Mouse (Mus musculus) embryo, embryonic 10 days (tissue): Measurements from ENCODE around the gene B3gnt2.
"Not testable (repeated sequence)": the region's sequence is repeated elsewhere in the genome, so short reads cannot be mapped to it uniquely, and the experiment has no call there.

Source experiments
- DNase-seq: peaks from one replicate; pipeline ENCODE4 v3.0.0-alpha.2; 2015; ENCODE audit warnings: low spot score

B3gnt2 gene

GRCm38 (mm10) chr11:22774821-22775220 lies 85.9 kb downstream of the B3gnt2 start:
- no peak for DNase-seq

- DNase-seq = no peak
Observed at GRCm38 (mm10) chr11:22766238-22766637, 94.5 kb downstream of the B3gnt2 start.

GRCm38 (mm10) chr11:22765425-22765824 lies 95.3 kb downstream of the B3gnt2 start:
- DNase-seq = no peak

GRCm38 (mm10) chr11:22763556-22764295 lies 97.0 kb downstream of the B3gnt2 start:
- DNase-seq = no peak

- peak; percentile 25 for DNase-seq
Observed at GRCm38 (mm10) chr11:22763055-22763454, 97.7 kb downstream of the B3gnt2 start.

- no peak for DNase-seq
Observed at GRCm38 (mm10) chr11:22762236-22762927, 98.4 kb downstream of the B3gnt2 start.

- no peak for DNase-seq
Observed at GRCm38 (mm10) chr11:22759783-22760182, 101.0 kb downstream of the B3gnt2 start.

GRCm38 (mm10) chr11:22756168-22756980 lies 104.4 kb downstream of the B3gnt2 start:
- no peak for DNase-seq

- DNase-seq = no peak
Observed at GRCm38 (mm10) chr11:22755180-22755579, 105.6 kb downstream of the B3gnt2 start.

- DNase-seq = no peak
Observed at GRCm38 (mm10) chr11:22752596-22752995, 108.2 kb downstream of the B3gnt2 start.

GRCm38 (mm10) chr11:22751592-22751991 lies 109.2 kb downstream of the B3gnt2 start:
- DNase-seq = no peak

- no peak for DNase-seq
Observed at GRCm38 (mm10) chr11:22747406-22747805, 113.4 kb downstream of the B3gnt2 start.

GRCm38 (mm10) chr11:22745356-22745755 lies 115.4 kb downstream of the B3gnt2 start:
- no peak for DNase-seq

- DNase-seq = no peak
Observed at GRCm38 (mm10) chr11:22743561-22744269, 117.0 kb downstream of the B3gnt2 start.

- DNase-seq = peak; percentile 22
Observed at GRCm38 (mm10) chr11:22741998-22742626, 118.6 kb downstream of the B3gnt2 start.

GRCm38 (mm10) chr11:22741436-22741835 lies 119.3 kb downstream of the B3gnt2 start:
- no peak for DNase-seq

GRCm38 (mm10) chr11:22739497-22740288 lies 121.1 kb downstream of the B3gnt2 start:
- no peak for DNase-seq

- no peak for DNase-seq
Observed at GRCm38 (mm10) chr11:22736521-22737225, 124.1 kb downstream of the B3gnt2 start.

GRCm38 (mm10) chr11:22735128-22735527 lies 125.6 kb downstream of the B3gnt2 start:
- not testable (repeated sequence) for DNase-seq

GRCm38 (mm10) chr11:22733936-22734335 lies 126.8 kb downstream of the B3gnt2 start:
- DNase-seq = no peak
